Mouse (Mus musculus) forebrain, embryonic 16.5 days (tissue): ENCODE measurements at regions not wholly inside any gene's neighbourhood (a gene's known extent, or its start where the extent isn't known, plus 50 kb on each side); places are given as distances from the start of the nearest gene placed in this dataset.
"Not testable (repeated sequence)": the region's sequence is repeated elsewhere in the genome, so short reads cannot be mapped to it uniquely, and the experiment has no call there.

Experiments
- ATAC-seq: fragments of 200-750 bp; cut with Nextera tagmentation; 2 replicates; pipeline ENCODE4 v1.8.0; 2017; ENCODE audit warnings: mild to moderate bottlenecking, moderate library complexity
- H3K27ac ChIP-seq: fragments of 300-500 bp; sonication (generic); 2 replicates; pipeline ENCODE4 v1.5.1; 2014; ENCODE audit warnings: low read length, control low read depth
- H3K27me3 ChIP-seq: fragments of 300-500 bp; sonication (generic); replicated peaks from 2 replicates; pipeline ENCODE4 v1.6.1; 2014; ENCODE audit warnings: low read length; ENCODE audit not compliant: control insufficient read depth, insufficient read depth
- H3K36me3 ChIP-seq: fragments of 300-500 bp; sonication (generic); 2 replicates; pipeline ENCODE4 v1.6.1; 2014; ENCODE audit not compliant: control insufficient read depth, insufficient read depth
- H3K4me1 ChIP-seq: fragments of 300-500 bp; sonication (generic); replicated peaks from 2 replicates; pipeline ENCODE4 v1.6.1; 2014; ENCODE audit warnings: low read length; ENCODE audit not compliant: control insufficient read depth, insufficient read depth
- H3K4me2 ChIP-seq: fragments of 300-500 bp; sonication (generic); 2 replicates; pipeline ENCODE4 v1.6.1; 2014; ENCODE audit warnings: mild to moderate bottlenecking, low read length, control low read depth
- H3K4me3 ChIP-seq: fragments of 300-500 bp; sonication (generic); replicated peaks from 2 replicates; pipeline ENCODE4 v1.5.1; 2014; ENCODE audit warnings: mild to moderate bottlenecking, low read length, control low read depth
- H3K9ac ChIP-seq: fragments of 300-500 bp; sonication (generic); replicated peaks from 2 replicates; pipeline ENCODE4 v1.6.1; 2014; ENCODE audit warnings: low read depth, low read length, control low read depth
- H3K9me3 ChIP-seq: fragments of 300-500 bp; sonication (generic); 2 replicates; pipeline ENCODE4 v1.6.1; 2016; ENCODE audit warnings: low read length; ENCODE audit not compliant: control insufficient read depth
- WGBS: fragments of 180-500 bp; shearing (Covaris S2); extraction: QIAGEN DNeasy Blood & Tissue Kit; methylation state at CpG from one replicate; pipeline ENCODE4 v1.1.7; 2014; 5-methylcytosine and 5-hydroxymethylcytosine counted together

DNA sequence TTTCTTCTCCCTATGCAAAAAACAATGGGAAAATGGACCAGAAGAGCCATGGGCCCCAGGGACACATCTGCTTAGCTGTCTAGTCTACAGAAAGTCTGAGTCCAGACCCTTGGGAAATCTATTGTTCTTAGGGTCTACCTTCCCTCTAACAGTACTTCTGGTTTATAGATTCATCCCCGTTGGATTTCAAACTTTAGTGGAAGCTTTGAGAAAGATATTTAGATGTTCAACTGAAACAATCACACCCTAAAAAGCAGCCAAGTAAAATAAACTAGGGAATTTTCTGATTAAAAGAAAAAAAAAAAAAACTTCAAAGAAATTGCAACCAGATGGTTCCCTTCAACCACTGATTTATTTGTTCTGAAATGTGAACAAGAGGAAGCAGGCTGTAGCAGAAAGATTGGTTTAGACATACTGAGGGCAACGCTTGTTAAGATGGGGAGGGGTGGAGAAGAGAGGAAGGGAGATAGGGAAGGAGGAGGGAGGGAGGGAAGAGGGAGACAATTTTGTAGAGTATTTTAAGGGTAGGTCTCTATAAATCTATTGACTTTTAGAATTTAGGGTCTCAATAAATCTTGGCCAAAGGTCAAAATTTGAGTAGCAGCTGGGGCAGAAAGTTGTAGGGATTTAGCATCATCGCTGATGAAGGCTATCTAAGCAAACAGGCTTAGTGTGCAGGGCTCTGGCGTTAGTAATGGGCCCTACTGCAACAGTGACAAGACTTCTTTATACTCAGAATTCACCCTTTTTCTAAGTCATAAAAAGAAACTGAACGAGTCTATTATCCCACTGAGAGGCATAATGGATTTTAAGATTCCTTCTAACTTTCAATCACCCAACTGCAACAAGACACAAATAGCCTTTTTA is 132.3 kb upstream of the Supt20 start:
- Histone ChIP-seq H3K4me2 (no peak overlapping the region), H3K4me1 (no peaks in the 10 kb centered on the region), H3K4me3 (no peak overlapping the region), H3K27ac (no peak overlapping the region), H3K9me3 (0 out of 2 replicates have a peak, but pooled peaks cover 5% of the 10 kb centered on the region), H3K36me3 (no peaks in the 10 kb centered on the region), H3K9ac (no peak overlapping the region), H3K27me3 (no peaks in the 10 kb centered on the region)
- no peak for ATAC-seq
- 68% methylated on average over 5 of the region's 5 CpGs for WGBS

DNA sequence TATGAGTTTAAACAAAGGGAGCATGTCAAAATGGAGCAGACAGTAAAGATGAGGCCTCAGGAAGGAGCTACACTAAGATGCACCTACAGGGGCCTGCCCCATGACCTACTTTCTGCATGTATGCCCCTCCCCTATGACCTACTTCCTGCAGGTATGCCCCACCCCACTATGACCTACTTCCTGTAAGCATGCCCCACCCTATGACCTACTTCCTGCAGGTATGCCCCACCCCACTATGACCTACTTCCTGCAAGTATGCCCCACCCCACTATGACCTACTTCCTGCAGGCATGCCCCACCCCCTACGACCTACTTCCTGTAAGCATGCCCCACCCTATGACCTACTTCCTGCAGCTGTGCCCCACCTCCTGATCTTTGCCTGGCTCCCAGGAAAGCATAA is 125.3 kb upstream of the Supt20 start:
- H3K27me3 ChIP-seq, result no peaks in the 10 kb centered on the region
- no peak overlapping the region for H3K4me3 ChIP-seq
- no peak overlapping the region for H3K9ac ChIP-seq
- H3K27ac ChIP-seq, result no peak overlapping the region
- WGBS, result 91% methylated on average over 1 of the region's 1 CpGs
- no peaks in the 10 kb centered on the region for H3K4me1 ChIP-seq
- ATAC-seq, result no peak
- H3K4me2 ChIP-seq, result no peak overlapping the region
- H3K36me3 ChIP-seq, result no peaks in the 10 kb centered on the region
- no peaks in the 10 kb centered on the region for H3K9me3 ChIP-seq

DNA sequence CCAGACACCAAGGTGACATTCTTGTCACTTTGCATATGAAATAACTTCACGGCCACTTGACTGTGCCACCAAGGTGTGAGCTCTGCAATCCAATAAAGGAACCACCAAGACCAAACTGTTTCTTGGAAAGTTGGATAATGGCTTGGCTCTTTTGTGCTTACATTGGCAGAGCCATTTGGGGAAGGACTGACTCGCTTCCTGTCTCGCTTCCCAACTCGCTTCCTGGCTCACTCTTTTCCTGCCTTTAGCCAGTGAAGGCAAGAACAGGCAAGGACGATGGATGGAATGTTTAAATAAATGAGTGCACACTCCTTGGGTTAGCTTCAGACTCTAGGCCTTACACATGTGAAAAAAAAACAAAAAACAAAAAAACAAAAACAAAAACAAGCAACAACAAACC is 124.5 kb upstream of the Supt20 start:
- ATAC-seq, result no peak
- WGBS, result 93% methylated on average over 5 of the region's 5 CpGs

DNA sequence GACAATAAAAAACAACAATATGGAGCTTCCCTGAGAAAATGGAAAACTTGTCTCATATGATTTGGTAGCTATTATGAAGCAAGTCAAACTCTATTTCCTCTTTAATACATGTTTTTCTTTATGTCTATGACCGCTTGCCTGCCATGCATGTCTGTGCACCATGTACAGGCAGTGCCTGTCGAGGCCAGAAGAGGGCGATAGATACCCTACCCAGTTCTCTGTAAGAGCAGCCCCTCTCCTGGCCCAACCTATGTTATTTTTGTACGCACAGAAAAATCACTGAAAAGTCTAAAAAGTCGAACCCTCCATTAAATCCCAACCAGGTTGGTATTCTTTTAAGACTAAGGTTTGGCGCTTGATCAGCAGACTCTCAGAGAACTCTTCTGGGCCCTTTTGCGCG is 122.1 kb upstream of the Supt20 start:
- Histone ChIP-seq H3K4me3 (no peak overlapping the region), H3K4me2 (no peak overlapping the region), H3K36me3 (no peaks in the 10 kb centered on the region), H3K27me3 (no peaks in the 10 kb centered on the region), H3K27ac (no peak overlapping the region), H3K9me3 (no peaks in the 10 kb centered on the region), H3K9ac (no peak overlapping the region), H3K4me1 (no peaks in the 10 kb centered on the region)
- ATAC-seq, result no peak
- 78% methylated on average over 8 of the region's 8 CpGs for WGBS

More for the DNA sequence above, 124.5 kb upstream of the Supt20 start:
- Histone ChIP-seq H3K9ac (no peak overlapping the region), H3K4me1 (no peaks in the 10 kb centered on the region), H3K4me2 (no peak overlapping the region), H3K27me3 (no peaks in the 10 kb centered on the region), H3K4me3 (no peak overlapping the region), H3K36me3 (no peaks in the 10 kb centered on the region), H3K9me3 (no peaks in the 10 kb centered on the region), H3K27ac (no peak overlapping the region)

DNA sequence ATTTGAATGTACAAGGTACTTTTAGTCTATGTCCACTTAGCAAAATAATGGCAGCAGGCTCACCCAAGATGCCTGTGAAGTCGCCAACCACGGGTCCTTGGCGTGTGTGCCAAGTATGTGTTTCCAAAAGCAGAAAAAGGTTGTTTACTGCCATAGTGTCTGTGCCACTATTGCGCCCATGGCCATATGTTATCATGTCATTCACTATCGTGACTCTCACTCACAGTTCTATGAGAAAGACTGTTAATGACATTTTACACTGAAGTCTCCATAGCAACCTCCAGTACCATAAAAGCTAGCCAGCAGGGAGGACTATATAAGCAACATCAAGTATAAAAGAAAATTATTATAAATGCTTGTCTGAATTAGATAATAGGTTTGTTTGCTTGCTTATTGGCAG is 114.8 kb upstream of the Supt20 start:
- Histone ChIP-seq H3K36me3 (no peaks in the 10 kb centered on the region), H3K9me3 (peaks cover 2% of the 10 kb centered on the region; the same call in 1 of the 2 replicates), H3K4me1 (no peaks in the 10 kb centered on the region), H3K4me3 (no peak overlapping the region), H3K27me3 (no peaks in the 10 kb centered on the region), H3K4me2 (no peak overlapping the region), H3K9ac (no peak overlapping the region), H3K27ac (no peak overlapping the region)
- peak; percentile 40; the same call in 1 of the 2 replicates for ATAC-seq
- 71% methylated on average over 5 of the region's 5 CpGs for WGBS

DNA sequence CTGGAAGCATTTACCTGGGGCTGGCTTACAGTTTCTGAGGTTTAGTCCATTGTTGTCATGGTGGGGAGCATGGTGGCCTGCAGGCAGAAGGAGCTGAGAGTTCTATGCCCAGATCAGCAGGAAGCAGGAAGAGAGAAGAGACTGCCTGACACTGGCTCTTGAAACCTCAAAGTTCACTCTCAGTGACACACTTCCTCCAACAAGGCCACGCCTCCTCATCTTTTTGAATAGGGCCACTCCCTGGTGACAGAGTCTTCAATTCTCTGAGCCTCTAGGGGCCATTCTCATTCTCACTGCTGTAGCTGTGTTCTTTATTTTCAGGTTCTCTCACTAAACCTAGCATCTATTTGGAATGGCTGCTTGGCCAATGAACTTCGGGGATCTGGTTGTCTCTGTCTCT is 113.2 kb upstream of the Supt20 start:
- Histone ChIP-seq H3K9ac (no peak overlapping the region), H3K27ac (no peak overlapping the region), H3K27me3 (no peaks in the 10 kb centered on the region), H3K4me3 (no peak overlapping the region), H3K9me3 (peaks cover 2% of the 10 kb centered on the region; the same call in 1 of the 2 replicates), H3K4me2 (no peak overlapping the region), H3K36me3 (no peaks in the 10 kb centered on the region), H3K4me1 (no peaks in the 10 kb centered on the region)
- ATAC-seq, result no peak
- 97% methylated on average over 2 of the region's 2 CpGs for WGBS

DNA sequence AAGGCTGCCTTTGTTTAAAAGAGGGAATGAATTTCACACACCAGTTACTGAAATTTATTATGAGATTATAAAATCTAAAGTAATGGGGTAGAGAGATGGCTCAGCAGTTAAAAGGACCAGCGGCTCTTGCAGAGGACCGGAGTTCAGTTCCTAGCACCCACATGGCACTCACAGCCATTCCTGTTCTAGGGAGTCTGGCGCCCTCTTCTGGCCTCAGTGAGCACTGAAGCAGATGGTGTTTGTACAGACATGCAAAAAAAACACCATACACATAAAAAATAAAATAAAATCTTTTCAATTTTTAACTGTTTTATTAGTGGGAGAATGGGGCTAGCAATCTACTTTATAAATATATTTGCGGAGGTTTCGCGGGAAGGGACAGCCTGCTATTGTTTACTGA is 112.3 kb upstream of the Supt20 start:
- Histone ChIP-seq H3K9ac (no peak overlapping the region), H3K27ac (no peak overlapping the region), H3K4me1 (no peaks in the 10 kb centered on the region), H3K4me3 (no peak overlapping the region), H3K27me3 (no peaks in the 10 kb centered on the region), H3K4me2 (no peak overlapping the region), H3K9me3 (peaks cover 2% of the 10 kb centered on the region; the same call in 1 of the 2 replicates), H3K36me3 (no peaks in the 10 kb centered on the region)
- ATAC-seq, result no peak
- 92% methylated on average over 6 of the region's 6 CpGs for WGBS

DNA sequence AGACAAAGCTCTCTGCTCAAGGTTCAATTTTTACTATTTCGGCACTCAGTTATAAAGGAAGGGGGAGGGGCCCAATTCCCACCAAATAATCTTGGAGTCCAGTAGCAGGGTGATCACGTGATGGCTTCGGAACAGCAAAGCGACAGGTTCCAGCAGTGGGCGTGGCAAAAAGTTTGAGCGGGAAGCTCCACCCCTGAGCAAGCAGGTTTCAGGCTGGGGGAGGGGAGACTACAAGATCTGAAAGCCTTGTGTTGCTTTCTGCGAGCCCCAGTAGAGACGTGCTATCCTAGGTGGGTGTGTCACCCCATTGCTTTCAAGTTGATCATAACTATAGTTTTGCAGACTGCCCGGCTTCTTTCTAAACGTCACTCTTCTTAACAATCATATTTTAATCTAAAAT is 106.8 kb upstream of the Supt20 start:
- H3K4me2 ChIP-seq, H3K4me3 ChIP-seq, H3K9ac ChIP-seq, H3K36me3 ChIP-seq, H3K9me3 ChIP-seq, ATAC-seq, H3K4me1 ChIP-seq, H3K27me3 ChIP-seq, H3K27ac ChIP-seq: not testable (repeated sequence)
- 90% methylated on average over 9 of the region's 10 CpGs for WGBS

DNA sequence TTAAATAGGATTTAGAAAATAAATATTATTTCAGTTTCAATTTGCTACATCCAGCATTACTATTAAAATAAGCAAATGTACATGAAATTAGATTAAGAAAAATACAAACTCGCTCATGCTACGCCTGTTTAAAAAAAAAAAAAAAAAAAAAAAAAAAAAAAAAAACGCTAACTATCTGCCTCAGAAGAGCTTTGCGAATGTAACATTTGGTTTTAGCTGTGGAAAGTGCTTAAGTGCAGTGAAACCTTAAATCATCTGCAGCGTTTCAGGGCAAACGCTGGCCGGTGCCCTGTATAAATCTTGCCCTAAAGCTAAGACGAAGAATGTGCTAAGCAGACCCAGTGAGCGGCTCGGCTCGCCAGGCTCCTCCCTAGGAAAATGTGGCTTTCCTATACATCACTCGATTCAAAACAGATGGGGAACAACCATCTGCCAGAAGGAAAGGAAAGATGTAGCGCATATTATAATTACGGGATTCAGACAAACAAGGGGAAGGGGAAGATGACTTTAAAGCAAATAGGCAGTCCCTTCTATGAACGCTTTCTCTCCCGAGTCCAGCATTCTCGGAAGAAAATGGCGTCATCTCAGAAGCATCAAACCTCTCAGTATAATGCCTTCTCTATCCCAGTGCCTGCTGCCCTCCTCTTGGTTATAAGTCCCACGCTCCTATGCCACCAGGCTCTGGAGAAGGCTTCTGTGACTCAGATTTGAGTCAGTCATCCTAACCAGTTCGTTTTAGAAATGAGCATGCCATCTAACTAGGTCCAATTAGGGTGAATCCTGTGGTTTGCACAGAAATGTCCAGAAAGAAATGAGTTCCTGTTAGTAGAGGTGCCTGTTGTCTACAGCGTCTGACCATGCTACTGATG is 105.2 kb upstream of the Supt20 start:
- WGBS, result 68% methylated on average over 21 of the region's 21 CpGs
- no peaks in the 10 kb centered on the region for H3K27me3 ChIP-seq
- H3K36me3 ChIP-seq, result no peaks in the 10 kb centered on the region
- 0 out of 2 replicates have a peak overlapping the region, but pooled peaks have one; percentile 8 for H3K4me3 ChIP-seq
- no peak overlapping the region; the same call in 1 of the 2 replicates for H3K9ac ChIP-seq
- peak; percentile 78 for ATAC-seq
- H3K4me1 ChIP-seq, result no peaks in the 10 kb centered on the region
- H3K4me2 ChIP-seq, result peak overlapping the region; percentile 29; the same call in 1 of the 2 replicates
- H3K9me3 ChIP-seq, result no peaks in the 10 kb centered on the region
- peak overlapping the region; percentile 85 for H3K27ac ChIP-seq
